Mouse (Mus musculus): ENCODE measurements around the gene Grin1.

GRCm38 (mm10) chr2:25289651-25290050 is 29.3 kb downstream of the Grin1 start, which contains the start of gene Lrrc26:
- TF ChIP-seq POLR2A (IDR thresholded peaks at IDR 0.05; ENCODE audit: extremely low read depth, insufficient read depth, low read length) (no peak), CTCF (IDR thresholded peaks at IDR 0.05; ENCODE audit: extremely low read depth, insufficient read depth, low read length) (no peak)

Data from cortical plate, adult 2 months (tissue).